Mouse (Mus musculus): ENCODE measurements at regions not wholly inside any gene's neighbourhood (a gene's known extent, or its start where the extent isn't known, plus 50 kb on each side); places are given as distances from the start of the nearest gene placed in this dataset.

GRCm38 (mm10) chr16:30163303-30163702 is 99.1 kb downstream of the Hes1 start:
- no peak for TF ChIP-seq HCFC1 (IDR thresholded peaks at IDR 0.05; ENCODE audit: borderline replicate concordance, insufficient read depth, low read length)
- no peak for TF ChIP-seq CHD2 (IDR thresholded peaks at IDR 0.05; ENCODE audit: low read depth, low read length)
- no peak for TF ChIP-seq ZNF384 (IDR thresholded peaks at IDR 0.05; ENCODE audit: low read depth, low read length)
- no peak for TF ChIP-seq ZC3H11A (IDR thresholded peaks at IDR 0.05; ENCODE audit: borderline replicate concordance, low read depth, low read length)
- no peak for TF ChIP-seq MAFK (IDR thresholded peaks at IDR 0.05; ENCODE audit: insufficient read depth, low read depth, low read length)

Data from ES-E14 (cell line).